Mouse (Mus musculus) lung, adult 2 months (tissue): ENCODE measurements around the gene Wfdc1.

Experiments used
- CTCF ChIP-seq: fragments of 200-500 bp; IDR thresholded peaks from 2 replicates; pipeline ENCODE4 v1.5.1; 2011; ENCODE audit warnings: mild to moderate bottlenecking, low read length, control low read depth; ENCODE audit not compliant: insufficient read depth
- POLR2A ChIP-seq: fragments of 200-500 bp; IDR thresholded peaks from 2 replicates; pipeline ENCODE4 v1.6.1; 2011; ENCODE audit warnings: low read depth, mild to moderate bottlenecking, control low read depth, low read length, borderline replicate concordance; ENCODE audit errors: extremely low read depth

GRCm38 (mm10) chr8:119618887-119619286 is 47.3 kb upstream of the Wfdc1 start:
- TF ChIP-seq CTCF (no peak), POLR2A (no peak)
